27 mouse cellular contexts compared by ENCODE assay signal in genomic region chr7:34101276-34101675, GRCm38 (mm10). TPM values are rescaled to one million over a fixed set of nuclear protein-coding genes. Genes with fewer than 3 reads are reported as not detected.
"Had no signal": no experiment of that assay in that cellular context is flagged by ENCODE, and none has a peak within 500 bp of the region (broad histone marks: within the 10 kb centered on the region; RNA-seq: fewer than 3 reads in every experiment).

No protein-coding gene starts in this region.

- H3K27me3 ChIP-seq: midbrain, embryonic 12.5 days; neural tube, embryonic 13.5 days; neural tube, embryonic 15.5 days had no signal

- H3K4me3 ChIP-seq: midbrain, embryonic 10.5 days; midbrain, embryonic 12.5 days; myocyte; neural tube, embryonic 13.5 days; neural tube, embryonic 15.5 days had no signal

- ATAC-seq: midbrain, embryonic 16.5 days had no signal

- H3K4me1 ChIP-seq: midbrain, embryonic 10.5 days; midbrain, embryonic 12.5 days; neural tube, embryonic 13.5 days; neural tube, embryonic 15.5 days had no signal

- H3K4me2 ChIP-seq: lung, embryonic 14.5 days; midbrain, embryonic 12.5 days; neural tube, embryonic 13.5 days; neural tube, embryonic 15.5 days had no signal

- H3K9me3 ChIP-seq: neural tube, embryonic 13.5 days; neural tube, embryonic 15.5 days had no signal

- H3K9ac ChIP-seq: lung, embryonic 14.5 days; midbrain, embryonic 12.5 days; neural tube, embryonic 13.5 days; neural tube, embryonic 15.5 days had no signal

- H3K36me3 ChIP-seq: midbrain, embryonic 10.5 days; midbrain, embryonic 12.5 days; neural tube, embryonic 13.5 days had no signal

- H3K27ac ChIP-seq: midbrain, embryonic 10.5 days; midbrain, embryonic 12.5 days; neural tube, embryonic 13.5 days; neural tube, embryonic 15.5 days had no signal

- DNase-seq: lung, adult 18-20 months; lung, embryonic 14.5 days; lung, postnatal 10 days; lung, postnatal 4 days; midbrain, embryonic 14.5 days; retina, postnatal 1 day; right cerebral cortex, adult 18-20 months; right cerebral cortex, postnatal 25 days; right cerebral cortex, postnatal 4 days; thymus, adult 18-20 months; thymus, postnatal 14 days; thymus, postnatal 36 days had no signal

RNA-seq across cellular contexts. Expression of gene Scgb1b30, which starts 6.0 kb away (rescaled TPM):
- total RNA-seq: megakaryocyte, adult 5-6 weeks; megakaryocyte-erythroid progenitor cell, adult 5-6 weeks had no signal
- polyA plus RNA-seq: lung, embryonic 14.5 days; lung, embryonic 16.5 days; midbrain, embryonic 10.5 days; midbrain, embryonic 12.5 days; midbrain, embryonic 14.5 days; midbrain, embryonic 16.5 days; myocyte; neural tube, embryonic 11.5 days; neural tube, embryonic 13.5 days; neural tube, embryonic 15.5 days; small intestine, adult 2 months; spleen, adult 2 months; stomach, embryonic 14.5 days; stomach, embryonic 16.5 days; thymus, postnatal 0 days had no signal

RNA-seq across cellular contexts. Expression of gene Wtip, which starts 31.8 kb away (rescaled TPM):
- total RNA-seq: megakaryocyte-erythroid progenitor cell, adult 5-6 weeks had no signal
